Mouse (Mus musculus): Measurements from ENCODE around the gene Fstl5.
A peak's percentile ranks its signal among the peaks of the same experiment; 100 is the strongest.

Gene Fstl5

GRCm38 (mm10) chr3:76567346-76567745, 493.3 kb downstream of the Fstl5 start:
- DNase-seq, result no peak

- DNase-seq, result no peak
Observed at GRCm38 (mm10) chr3:76572478-76572877, 498.4 kb downstream of the Fstl5 start.

DNA sequence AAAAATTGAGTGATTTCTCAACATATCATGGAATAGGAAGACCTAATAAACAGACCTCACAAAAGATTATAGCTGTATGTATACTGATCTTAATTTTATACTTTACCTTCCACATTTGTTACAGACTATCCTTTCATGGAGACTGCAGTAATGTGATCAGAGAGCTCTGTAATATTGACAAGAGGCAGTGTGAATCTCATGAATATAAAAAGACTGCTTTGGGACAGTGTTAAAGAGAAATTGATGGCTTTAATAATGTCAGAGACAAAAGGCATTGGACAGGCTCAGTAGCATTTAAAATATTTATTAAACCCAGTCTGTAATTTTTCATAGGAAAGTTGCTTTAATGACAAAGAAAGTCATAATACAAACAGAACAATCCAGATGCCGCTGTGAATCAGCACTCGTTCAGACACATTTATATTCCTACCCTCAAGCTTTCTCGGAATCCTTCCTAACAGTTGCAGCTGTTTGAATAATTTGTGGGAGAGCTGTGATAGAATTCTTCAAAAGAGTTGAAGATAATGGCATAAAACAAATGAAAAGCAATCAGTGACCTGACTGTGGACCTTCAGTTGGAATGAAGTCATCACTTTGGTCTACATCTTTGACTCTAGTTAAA, 499.0 kb downstream of the Fstl5 start:
- DNase-seq, result no peak

- peak; percentile 5 for DNase-seq
Observed at GRCm38 (mm10) chr3:76593148-76593547, 519.1 kb downstream of the Fstl5 start.

GRCm38 (mm10) chr3:76620044-76620443, 546.0 kb downstream of the Fstl5 start:
- DNase-seq, result no peak

GRCm38 (mm10) chr3:76654243-76654642, 580.2 kb downstream of the Fstl5 start:
- DNase-seq, result no peak

- DNase-seq, result no peak
Observed at GRCm38 (mm10) chr3:76670859-76671258, 596.8 kb downstream of the Fstl5 start.

DNA sequence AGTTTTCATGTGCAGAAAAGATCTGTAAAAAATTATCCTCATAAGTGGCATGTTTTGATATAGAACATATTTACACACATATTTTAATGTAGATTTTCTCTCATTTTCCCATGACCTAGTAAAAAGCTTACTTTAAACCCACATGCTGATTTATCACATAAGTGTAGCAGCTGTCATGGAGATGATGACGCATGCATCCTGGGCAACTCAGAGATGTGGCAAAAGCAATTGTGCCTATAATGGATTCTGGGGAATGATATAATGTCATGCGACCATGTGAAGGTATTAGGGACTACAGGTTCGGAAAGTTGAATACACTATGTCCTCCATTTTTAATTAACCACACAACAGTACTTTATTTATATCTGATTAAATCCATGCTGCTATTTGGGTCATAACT, 601.9 kb downstream of the Fstl5 start:
- DNase-seq, result no peak

GRCm38 (mm10) chr3:76679853-76680545, 605.9 kb downstream of the Fstl5 start:
- no peak for DNase-seq

GRCm38 (mm10) chr3:76680546-76680883, 606.4 kb downstream of the Fstl5 start:
- no peak for DNase-seq

DNA sequence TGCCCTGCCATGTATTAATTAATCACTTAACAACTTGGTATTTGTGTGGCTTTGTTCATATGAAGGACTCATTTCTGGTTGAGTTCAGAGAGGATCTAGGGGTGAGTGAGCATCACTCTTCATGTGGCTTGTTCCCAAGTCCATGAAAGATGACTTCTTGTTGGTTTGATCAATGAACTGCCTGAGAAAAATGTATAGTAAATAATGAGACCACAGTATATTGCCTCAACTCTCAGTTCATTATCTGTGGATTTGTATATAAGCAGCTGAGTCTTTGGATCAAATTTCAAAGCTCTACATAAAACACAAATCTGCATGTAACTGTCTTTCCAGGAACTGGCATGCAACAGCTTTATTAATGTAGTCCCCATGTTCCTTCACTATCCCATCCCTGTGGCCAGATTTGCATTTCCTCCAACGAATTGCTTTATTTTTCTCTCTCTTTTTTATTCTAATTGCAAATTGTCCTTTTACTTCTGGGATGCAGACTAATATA, 623.1 kb downstream of the Fstl5 start:
- no peak for DNase-seq

DNA sequence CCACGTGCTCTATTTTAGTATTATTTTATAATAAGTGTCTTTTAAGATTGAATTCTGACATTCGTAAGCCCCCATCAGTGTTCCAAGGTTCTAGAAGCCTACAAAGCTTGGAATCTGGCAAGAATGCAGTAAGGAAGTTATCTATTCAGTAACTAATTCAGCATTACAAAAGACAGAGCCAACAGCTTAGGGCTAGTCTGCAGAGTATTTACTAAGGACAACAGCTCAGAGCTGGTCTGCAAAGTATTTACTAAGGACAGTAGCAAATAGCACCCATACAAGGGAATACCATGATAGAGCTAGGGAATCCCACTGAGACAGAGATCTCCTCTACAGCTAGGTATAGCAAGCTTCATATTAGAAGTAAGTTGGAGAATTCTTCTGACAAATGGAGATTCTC, 665.2 kb downstream of the Fstl5 start:
- DNase-seq, result no peak
